Mouse (Mus musculus) thymus, adult 2 months (tissue): ENCODE results near the gene Tppp2. TPM values are rescaled to one million over a fixed set of nuclear protein-coding genes. Genes with fewer than 3 reads are reported as not detected.
A peak's percentile ranks its signal among the peaks of the same experiment; 100 is the strongest.

Source experiments
- DNase-seq: peaks from one replicate; pipeline ENCODE4 v3.0.0; 2021
- H3K27ac ChIP-seq: fragments of 200-500 bp; 2 replicates; pipeline ENCODE4 v1.5.1; 2012; ENCODE audit warnings: low read length, control low read depth; ENCODE audit not compliant: control insufficient read depth, insufficient read depth
- H3K27me3 ChIP-seq: fragments of 200-500 bp; 2 replicates; pipeline ENCODE4 v1.6.1; 2012; ENCODE audit warnings: mild to moderate bottlenecking, low read length, moderate library complexity, mixed read lengths; ENCODE audit not compliant: control insufficient read depth, insufficient read depth
- H3K36me3 ChIP-seq: fragments of 200-500 bp; 2 replicates; pipeline ENCODE4 v1.6.1; 2012; ENCODE audit warnings: mild to moderate bottlenecking, low read length, moderate library complexity; ENCODE audit not compliant: control insufficient read depth, insufficient read depth
- H3K4me1 ChIP-seq: fragments of 200-500 bp; replicated peaks from 2 replicates; pipeline ENCODE4 v1.6.1; 2012; ENCODE audit warnings: low read length; ENCODE audit not compliant: control insufficient read depth, insufficient read depth
- H3K4me3 ChIP-seq: fragments of 200-500 bp; 2 replicates; pipeline ENCODE4 v1.5.1; 2012; ENCODE audit warnings: mild to moderate bottlenecking, low read length, control low read depth, moderate library complexity; ENCODE audit not compliant: control insufficient read depth, insufficient read depth
- CTCF ChIP-seq: fragments of 200-500 bp; IDR thresholded peaks from 2 replicates; pipeline ENCODE4 v1.5.1; 2012; ENCODE audit warnings: mild to moderate bottlenecking, control low read depth, low read length, moderate library complexity, borderline replicate concordance; ENCODE audit not compliant: control insufficient read depth, poor library complexity, insufficient read depth; ENCODE audit errors: extremely low read depth
- POLR2A ChIP-seq: fragments of 200-500 bp; IDR thresholded peaks from 2 replicates; pipeline ENCODE4 v1.6.1; 2012; ENCODE audit warnings: mild to moderate bottlenecking, low read length, control low read depth, moderate library complexity; ENCODE audit not compliant: control insufficient read depth, poor library complexity, insufficient read depth; ENCODE audit errors: extremely low read depth
- WGBS: fragments of 180-500 bp; shearing (Covaris S2); methylation state at CpG from one replicate; pipeline ENCODE4 v1.1.7; 2018; 5-methylcytosine and 5-hydroxymethylcytosine counted together
- polyA plus RNA-seq: library from polyadenylated mRNA; depleted of rRNA; stranded (reverse); fragments of >200 nt; gene quantifications from 2 replicates; pipeline ENCODE4 v1.2.3, GENCODE M21; 2012

The Tppp2 gene
- polyA plus RNA-seq, 1 experiment: not detected

GRCm38 (mm10) chr14:51929309-51929943 is 11.2 kb downstream of the Tppp2 start:
- 93% methylated on average over 8 of the region's 8 CpGs for WGBS
- no peaks in the 10 kb centered on the region for H3K4me1 ChIP-seq
- DNase-seq: no peak
- TF ChIP-seq POLR2A (no peak), CTCF (no peak)
- no peak overlapping the region for H3K27ac ChIP-seq
- H3K4me3 ChIP-seq: no peak overlapping the region
- no peaks in the 10 kb centered on the region for H3K36me3 ChIP-seq
- H3K27me3 ChIP-seq: no peaks in the 10 kb centered on the region

- DNase-seq: no peak
- 88% methylated on average over 9 of the region's 9 CpGs for WGBS
- Histone ChIP-seq H3K36me3 (no peaks in the 10 kb centered on the region), H3K4me1 (no peaks in the 10 kb centered on the region), H3K4me3 (no peak overlapping the region), H3K27me3 (no peaks in the 10 kb centered on the region), H3K27ac (no peak overlapping the region)
- TF ChIP-seq POLR2A (no peak), CTCF (no peak)
Observed at GRCm38 (mm10) chr14:51929968-51930367, 11.7 kb downstream of the Tppp2 start.

- H3K36me3 ChIP-seq: no peaks in the 10 kb centered on the region
- no peaks in the 10 kb centered on the region for H3K4me1 ChIP-seq
- peak; percentile 55 for DNase-seq
- TF ChIP-seq POLR2A: no peak
- TF ChIP-seq CTCF: no peak
- H3K27me3 ChIP-seq: no peaks in the 10 kb centered on the region
- no peak overlapping the region for H3K4me3 ChIP-seq
- 42% methylated on average over 5 of the region's 5 CpGs for WGBS
- H3K27ac ChIP-seq: no peak overlapping the region
Observed at GRCm38 (mm10) chr14:51930824-51931223, 12.6 kb downstream of the Tppp2 start.

- WGBS: 81% methylated on average over 10 of the region's 10 CpGs
- H3K36me3 ChIP-seq: no peaks in the 10 kb centered on the region
Observed at GRCm38 (mm10) chr14:51932092-51933020, 14.1 kb downstream of the Tppp2 start.

GRCm38 (mm10) chr14:51939005-51939404 is 20.8 kb downstream of the Tppp2 start:
- WGBS: 96% methylated on average over 9 of the region's 9 CpGs
- Histone ChIP-seq H3K4me1 (no peaks in the 10 kb centered on the region), H3K4me3 (no peak overlapping the region), H3K27me3 (no peaks in the 10 kb centered on the region), H3K27ac (no peak overlapping the region), H3K36me3 (no peaks in the 10 kb centered on the region)
- no peak for TF ChIP-seq POLR2A
- no peak for TF ChIP-seq CTCF
- no peak for DNase-seq

More at GRCm38 (mm10) chr14:51932092-51933020, 14.1 kb downstream of the Tppp2 start:
- H3K27ac ChIP-seq: no peak overlapping the region
- no peak for DNase-seq
- no peak overlapping the region for H3K4me3 ChIP-seq
- TF ChIP-seq CTCF (no peak), POLR2A (no peak)
- no peaks in the 10 kb centered on the region for H3K27me3 ChIP-seq
- H3K4me1 ChIP-seq: no peaks in the 10 kb centered on the region

- Histone ChIP-seq H3K27me3 (no peaks in the 10 kb centered on the region), H3K4me3 (no peak overlapping the region), H3K27ac (no peak overlapping the region), H3K4me1 (no peaks in the 10 kb centered on the region), H3K36me3 (no peaks in the 10 kb centered on the region)
- TF ChIP-seq CTCF (no peak), POLR2A (no peak)
- DNase-seq: no peak
- 58% methylated on average over 8 of the region's 8 CpGs for WGBS
Observed at GRCm38 (mm10) chr14:51940944-51941560, 22.8 kb downstream of the Tppp2 start.
